Mouse (Mus musculus): ENCODE results near the gene Igdcc4.

Igdcc4 gene

DNA sequence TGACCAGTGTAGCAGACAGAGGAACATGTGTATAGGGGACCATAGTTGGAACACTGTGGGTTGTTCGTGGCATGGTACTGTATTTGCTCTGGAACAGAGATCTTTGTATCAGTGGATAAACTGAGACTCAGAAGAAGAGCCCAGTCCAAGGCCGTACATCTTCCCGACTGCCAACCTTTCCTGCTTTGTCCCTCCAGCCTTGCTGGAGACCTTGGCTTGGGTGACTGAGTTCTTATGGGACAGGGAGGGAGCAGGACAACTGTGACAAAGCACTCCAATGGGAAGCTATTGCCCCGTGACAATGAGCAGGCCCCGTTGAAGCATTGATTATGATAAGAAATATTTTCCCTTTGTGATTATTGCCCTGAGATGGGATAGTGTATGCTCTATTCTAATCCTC lies 10.4 kb downstream of the Igdcc4 start:
- no peak for DNase-seq (ENCODE audit: low spot score)

DNA sequence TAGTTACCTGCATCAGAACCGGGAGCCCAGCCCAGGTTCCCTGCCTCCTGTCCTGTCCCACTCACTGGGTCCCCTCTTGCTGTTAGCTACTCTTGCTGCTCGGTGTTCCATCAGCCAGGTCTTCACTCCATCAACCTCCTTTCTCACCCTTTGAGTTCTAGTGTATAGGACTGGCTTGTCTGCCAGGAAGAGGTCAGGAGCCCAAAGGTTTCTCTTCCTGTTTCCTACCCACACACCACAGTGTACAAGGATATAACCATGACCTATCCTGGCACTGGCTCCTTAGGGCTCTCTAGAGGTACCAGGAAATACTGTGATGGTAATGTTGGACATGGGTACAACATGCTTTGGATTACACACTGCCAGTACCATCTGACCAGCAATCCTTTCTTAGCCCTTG lies 12.4 kb downstream of the Igdcc4 start:
- DNase-seq (ENCODE audit: low spot score), result no peak

DNA sequence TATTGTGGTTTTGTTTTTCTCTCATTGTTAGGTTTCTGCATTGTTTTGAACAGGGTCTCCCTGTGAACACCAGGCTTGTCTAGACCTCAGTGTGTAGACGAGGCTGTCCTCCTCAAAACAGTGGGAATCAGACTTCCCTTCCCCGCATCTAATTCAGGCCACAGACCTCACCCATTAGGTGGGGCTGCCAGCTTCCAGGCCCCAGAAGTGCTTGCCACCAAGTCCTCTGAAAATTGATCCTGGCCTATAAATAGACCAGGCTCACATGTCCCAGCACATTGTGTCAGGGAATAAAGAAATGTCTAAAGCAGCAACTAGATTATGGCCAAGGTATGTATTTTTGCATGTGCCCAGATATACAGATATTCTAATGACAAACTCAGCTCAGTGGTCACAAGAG lies 14.6 kb downstream of the Igdcc4 start:
- DNase-seq (ENCODE audit: low spot score), result no peak

DNA sequence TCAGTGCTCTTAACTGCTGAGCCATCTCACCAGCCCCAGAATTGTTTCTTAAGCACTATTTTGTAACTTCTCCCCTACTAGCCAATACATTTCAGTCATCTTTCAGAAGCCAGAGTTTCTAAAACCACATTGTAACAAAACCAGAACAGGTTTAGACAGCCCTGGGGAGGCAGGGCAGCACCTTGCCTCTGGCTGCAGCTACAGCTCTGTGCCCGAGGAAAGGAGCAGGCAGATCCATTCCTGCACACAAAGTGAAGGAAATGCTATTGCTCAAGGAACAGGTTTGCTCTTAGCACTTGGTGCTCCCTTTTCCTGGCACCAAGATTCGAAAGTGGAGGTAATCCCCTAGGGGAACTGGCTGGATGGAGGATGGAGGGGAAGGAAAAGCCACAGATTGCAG lies 16.2 kb downstream of the Igdcc4 start:
- DNase-seq (ENCODE audit: low spot score), result no peak

DNA sequence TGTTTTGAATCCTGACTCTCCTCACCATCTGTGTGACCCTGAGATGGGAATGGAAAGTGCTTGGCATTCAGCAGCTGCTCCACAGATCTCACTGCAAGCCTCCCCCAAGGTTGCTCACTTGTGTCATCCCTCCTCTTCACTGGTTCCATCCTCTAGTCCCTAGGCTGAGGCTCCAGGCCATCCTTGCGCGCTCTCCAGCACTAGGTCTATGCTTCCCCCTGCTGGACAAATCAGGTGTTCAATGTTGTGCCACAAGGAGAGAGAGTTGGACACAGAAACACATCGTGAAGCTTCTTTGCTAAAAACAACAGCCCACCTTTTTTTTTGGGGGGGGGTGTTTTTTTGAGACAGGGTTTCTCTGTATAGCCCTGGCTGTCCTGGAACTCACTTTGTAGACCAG lies 19.6 kb downstream of the Igdcc4 start:
- DNase-seq (ENCODE audit: low spot score), result peak; percentile 65

DNA sequence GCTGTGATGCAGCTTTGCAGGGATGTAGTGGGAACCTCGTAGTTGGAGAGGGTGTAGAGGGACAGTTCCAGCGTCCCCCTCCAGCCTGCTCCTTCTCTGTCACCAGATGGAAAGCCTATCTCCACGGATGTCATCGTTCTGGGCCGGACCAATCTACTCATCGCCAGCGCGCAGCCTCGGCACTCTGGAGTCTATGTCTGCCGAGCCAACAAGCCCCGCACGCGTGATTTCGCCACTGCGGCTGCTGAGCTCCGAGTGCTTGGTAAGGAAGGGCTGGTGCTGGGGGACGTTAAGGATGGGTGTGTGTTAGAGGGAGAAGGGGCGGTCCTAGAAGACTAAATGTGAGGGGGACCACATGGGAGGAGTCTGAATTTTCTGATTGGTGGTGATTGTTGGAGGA lies 21.3 kb downstream of the Igdcc4 start:
- DNase-seq (ENCODE audit: low spot score), result peak; percentile 46

DNA sequence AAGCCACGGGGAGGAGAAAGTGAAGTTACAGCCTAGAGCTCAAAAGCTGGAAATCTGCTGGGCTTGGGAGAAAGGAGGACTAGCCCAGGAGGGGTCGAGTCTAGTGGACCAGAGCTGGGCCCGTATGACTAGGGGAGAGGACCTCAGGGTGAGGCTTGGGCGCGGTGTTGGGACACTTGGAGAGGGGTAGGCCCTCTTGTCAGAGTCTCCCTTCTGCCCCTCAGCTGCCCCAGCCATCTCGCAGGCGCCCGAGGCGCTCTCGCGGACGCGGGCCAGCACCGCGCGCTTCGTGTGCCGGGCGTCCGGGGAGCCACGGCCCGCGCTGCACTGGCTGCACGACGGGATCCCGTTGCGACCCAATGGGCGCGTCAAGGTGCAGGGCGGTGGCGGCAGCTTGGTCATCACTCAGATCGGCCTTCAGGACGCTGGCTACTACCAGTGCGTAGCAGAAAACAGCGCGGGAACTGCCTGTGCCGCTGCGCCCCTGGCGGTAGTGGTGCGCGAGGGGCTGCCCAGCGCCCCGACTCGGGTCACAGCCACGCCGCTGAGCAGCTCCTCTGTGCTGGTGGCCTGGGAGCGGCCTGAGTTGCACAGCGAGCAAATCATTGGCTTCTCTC lies 22.4 kb downstream of the Igdcc4 start:
- no peak for DNase-seq (ENCODE audit: low spot score)

DNA sequence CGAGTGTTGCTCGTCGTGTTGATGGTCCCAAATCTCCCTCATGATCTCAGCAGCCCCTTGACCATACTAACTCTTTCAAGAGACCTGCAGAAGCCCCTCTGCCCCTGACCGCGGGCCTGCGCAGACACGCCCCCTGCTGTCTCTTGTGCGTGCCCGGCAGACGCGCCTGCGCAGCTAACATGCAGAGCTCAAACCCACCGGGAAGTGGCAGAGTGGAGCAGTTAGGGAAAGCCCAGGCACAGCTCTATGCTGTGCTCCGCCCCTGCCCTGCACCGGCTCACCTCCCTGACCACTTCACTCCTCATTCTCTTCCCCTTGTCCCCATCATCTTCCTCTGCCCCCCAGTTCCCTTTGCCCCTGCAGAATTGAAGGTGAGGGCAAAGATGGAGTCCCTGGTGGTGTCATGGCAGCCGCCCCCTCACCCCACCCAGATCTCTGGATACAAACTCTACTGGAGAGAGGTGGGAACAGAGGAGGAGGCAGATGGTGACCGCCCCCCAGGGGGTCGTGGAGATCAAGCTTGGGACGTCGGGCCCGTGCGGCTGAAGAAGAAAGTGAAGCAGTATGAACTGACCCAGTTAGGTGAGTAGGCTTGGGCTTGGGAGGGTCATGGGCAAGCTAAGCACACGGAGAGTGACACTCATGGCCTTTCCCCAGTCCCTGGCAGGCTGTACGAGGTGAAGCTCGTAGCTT lies 27.0 kb downstream of the Igdcc4 start:
- DNase-seq (ENCODE audit: low spot score), result no peak

DNA sequence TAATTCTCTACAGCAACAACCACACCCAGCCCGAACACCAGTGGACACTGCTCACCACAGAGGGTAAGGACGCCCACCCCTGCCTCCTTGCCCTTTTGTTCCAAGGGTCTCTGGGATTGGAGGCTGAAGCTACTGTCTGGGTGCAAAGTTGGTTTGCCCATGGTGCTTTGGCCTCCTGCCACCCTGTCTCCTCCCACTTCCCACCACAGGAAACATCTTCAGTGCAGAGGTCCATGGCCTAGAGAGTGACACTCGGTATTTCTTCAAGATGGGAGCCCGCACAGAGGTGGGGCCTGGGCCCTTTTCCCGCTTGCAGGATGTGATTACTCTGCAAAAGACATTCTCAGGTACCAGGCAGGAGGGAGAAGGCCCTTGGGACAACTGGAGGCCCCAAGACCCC lies 30.4 kb downstream of the Igdcc4 start:
- no peak for DNase-seq (ENCODE audit: low spot score)

DNA sequence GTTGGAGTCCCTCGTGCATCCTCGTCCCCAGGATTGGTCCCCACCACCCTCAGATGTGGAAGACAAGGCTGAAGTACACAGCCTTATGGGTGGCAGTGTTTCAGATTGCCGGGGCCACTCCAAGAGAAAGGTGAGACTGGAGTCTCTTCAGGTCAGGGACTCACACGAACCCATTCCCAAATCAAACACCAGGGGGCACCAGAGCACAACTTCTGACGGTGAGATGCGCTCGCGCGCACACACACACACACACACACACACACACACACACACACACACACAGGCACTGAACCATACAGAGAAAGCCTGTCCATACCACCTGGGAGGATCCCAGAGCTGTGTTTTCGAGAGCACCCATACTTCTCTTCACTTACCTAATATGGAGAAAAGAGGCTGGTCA lies 32.5 kb downstream of the Igdcc4 start:
- peak; percentile 56 for DNase-seq (ENCODE audit: low spot score)

DNA sequence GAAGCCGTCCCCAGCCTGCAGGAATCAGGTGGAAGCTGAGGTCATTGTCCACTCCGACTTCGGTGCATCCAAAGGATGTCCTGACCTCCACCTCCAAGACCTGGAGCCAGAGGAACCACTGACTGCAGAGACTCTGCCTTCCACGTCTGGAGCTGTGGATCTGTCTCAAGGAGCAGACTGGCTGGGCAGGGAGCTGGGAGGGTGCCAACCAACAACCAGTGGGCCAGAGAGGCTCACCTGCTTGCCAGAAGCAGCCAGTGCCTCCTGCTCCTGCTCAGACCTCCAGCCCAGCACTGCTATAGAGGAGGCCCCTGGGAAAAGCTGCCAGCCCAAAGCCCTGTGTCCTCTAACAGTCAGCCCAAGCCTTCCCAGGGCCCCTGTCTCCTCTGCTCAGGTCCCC lies 33.8 kb downstream of the Igdcc4 start:
- no peak for DNase-seq (ENCODE audit: low spot score)

DNA sequence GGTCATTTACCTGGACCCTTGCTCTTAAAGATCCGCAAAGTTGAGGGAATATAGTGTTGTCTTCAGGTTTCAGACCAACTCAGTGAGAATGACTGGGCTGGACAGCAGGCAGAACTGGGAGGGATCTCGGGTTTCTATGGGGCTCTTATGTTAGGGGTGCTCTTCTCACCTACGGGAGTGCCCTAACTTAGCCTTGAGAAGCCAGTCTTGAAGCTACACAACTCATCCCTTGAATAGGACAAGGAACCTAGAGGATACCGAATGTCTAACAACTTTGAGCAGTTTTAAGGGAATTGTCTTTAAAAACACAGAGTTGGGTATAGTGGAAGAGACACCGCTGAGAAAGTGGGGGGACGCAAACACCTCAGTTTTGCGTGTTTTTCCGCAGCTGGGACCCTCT lies 39.2 kb downstream of the Igdcc4 start:
- no peak for DNase-seq (ENCODE audit: low spot score)

DNA sequence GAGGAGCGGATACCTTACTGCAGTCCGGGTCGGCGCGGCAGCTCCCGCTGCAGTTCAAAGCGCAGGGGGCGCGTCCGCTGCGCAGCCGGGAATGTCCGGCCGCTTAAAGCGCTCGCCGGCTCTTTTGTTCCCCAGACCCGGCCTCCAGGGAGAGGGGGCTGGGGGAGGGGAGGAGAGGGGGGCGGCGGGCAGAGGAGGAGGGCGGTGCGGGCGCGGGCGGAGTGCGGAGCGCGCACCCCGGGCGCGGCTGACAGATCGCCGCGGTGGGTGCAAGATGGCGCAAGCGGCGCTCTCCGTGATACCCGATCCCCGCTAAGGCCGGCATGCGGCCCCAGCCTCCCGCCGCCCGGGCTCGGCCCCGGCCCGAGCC lies 39.6 kb downstream of the Igdcc4 start, which contains the start of gene Igdcc3:
Igdcc3 (plus strand) TSS at position 254 of the 370 bp plus-strand sequence.
- no peak for DNase-seq (ENCODE audit: low spot score)

DNA sequence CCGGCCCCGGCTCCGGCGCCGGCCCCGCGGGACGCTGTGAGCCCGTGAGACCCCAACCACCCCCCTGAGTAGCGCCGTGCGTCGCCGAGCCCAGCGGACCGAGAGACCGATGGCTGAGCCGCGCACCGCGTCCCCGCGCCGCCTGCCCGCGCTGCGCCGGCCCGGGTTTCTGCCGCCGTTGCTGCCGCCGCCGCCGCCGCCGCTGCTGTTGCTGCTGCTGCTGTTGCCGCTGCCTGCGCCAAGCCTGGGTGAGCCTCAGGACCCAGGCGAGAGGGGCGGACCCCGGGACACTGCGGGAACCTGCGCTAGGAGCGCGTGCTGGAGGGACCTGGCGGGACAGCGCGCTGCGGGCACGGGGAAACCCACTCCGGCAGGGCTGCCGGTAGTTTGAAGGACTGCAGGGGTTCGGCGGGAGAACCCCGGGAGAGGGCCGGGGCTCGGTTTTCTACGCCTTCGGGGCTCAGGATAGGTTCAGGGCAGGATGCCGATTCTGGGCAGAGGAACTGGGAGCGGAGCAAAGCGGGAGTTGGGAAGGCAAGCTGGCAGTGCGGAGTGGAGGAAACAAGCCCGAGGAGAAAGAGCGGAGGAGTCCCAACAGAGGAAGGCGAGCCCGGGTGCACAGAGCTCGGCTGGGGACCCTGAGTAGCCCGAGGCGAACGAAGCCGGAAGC lies 40.2 kb downstream of the Igdcc4 start:
- no peak for DNase-seq (ENCODE audit: low spot score)

DNA sequence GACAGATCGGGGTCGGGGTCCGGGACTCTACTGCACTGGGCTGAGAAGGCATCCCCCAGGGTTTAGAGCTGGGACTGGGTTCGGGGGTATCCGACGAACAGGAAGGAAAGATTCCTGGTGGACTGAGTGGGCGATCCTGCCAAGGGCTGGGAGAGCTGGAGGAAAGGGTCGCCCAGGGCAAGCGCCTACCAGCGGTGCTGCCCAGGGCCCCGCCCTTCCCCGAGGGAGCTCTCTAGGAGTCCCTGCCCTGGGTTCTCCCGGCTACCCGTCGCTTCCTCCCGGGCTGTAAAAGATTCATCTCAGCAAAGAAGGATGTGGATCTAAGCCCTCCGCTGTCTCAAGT lies 40.7 kb downstream of the Igdcc4 start:
- DNase-seq (ENCODE audit: low spot score), result no peak

DNA sequence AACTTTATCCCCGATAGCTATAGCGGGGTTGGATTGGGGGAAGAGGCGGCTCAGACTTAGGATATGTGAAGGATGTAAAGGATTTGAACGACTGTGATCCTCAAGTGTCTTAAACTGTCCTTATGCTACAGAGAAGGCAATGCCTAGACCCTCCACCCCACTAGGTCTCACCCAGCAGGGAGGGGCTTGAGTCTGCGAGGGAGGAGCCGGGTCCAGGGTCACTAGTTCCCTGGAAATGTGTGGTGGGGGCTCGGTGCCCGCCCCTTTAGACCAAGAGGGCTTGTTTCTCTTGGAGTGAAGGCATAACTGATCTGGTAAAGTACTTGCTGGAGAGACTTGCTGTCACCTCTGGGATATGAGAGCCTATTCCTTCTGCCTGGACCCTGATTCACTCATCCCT lies 41.1 kb downstream of the Igdcc4 start:
- no peak for DNase-seq (ENCODE audit: low spot score)

DNA sequence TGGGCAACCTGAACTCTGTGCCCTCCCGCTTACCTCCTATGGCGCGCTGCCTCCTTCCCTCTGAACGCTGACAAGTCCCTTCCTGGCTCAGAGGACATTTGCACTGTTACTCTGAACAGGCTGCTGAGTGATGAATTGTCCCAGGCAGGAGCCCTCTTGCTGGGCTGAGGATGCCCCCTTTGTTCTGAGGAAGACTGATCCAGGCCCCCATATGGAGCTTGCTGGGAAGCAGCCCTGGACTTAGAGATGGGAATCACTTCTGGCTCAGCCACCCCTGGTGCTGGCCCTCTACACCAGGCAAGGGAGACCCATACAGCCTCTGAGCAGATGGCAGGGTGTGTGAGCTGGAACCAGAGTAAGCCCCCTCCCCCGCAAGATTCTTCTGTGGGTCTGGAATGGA lies 44.7 kb downstream of the Igdcc4 start:
- no peak for DNase-seq (ENCODE audit: low spot score)

DNA sequence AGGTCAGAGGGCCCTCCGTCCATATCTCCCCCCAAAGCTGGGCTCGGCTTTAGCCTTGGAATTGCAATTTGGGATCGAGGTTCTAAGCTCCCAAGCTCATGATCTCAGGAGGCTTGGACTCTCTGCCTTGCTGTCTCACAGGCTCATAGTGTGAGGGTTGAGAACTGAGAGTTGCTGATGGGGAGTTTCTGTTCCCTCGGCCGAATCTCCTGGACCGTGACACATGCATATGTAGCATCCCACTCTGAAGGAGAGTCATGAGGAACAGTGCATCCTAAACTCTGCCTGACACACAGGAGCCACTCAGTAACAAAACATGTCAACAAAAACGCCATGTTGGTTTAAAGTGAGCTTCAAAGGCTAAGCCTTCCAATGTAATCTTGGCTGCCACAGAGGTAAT lies 47.2 kb downstream of the Igdcc4 start:
- no peak for DNase-seq (ENCODE audit: low spot score)

DNA sequence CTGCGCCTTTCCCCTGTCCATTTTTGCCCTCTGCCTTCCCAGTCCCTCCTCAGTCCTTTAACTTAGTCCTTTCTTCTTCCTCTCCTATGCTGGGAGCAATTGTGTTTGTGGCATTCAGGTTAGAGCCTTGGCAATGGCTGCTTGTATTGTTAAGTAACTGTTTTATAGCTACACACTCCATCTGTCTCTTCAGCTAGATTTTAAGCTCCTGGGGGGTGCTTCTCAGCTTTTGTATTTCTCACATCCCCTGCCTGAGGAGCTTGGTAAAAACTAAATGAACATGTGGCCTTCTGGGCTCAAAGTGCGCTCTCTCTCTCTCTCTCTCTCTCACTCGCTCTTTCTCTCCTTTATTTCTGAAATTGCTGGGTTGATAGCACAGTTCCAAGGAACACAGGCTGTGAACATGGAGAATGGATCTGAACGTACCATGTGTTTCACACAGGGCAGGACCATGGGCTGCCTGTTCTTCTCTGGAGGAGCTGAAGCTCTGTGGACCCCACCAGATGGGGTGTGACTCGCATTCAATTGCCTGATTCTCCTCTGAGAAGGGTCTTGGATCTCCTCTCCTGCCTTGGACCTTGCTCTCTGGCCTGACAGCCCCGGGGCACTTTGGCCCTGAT lies 51.5 kb downstream of the Igdcc4 start:
- DNase-seq (ENCODE audit: low spot score), result no peak

DNA sequence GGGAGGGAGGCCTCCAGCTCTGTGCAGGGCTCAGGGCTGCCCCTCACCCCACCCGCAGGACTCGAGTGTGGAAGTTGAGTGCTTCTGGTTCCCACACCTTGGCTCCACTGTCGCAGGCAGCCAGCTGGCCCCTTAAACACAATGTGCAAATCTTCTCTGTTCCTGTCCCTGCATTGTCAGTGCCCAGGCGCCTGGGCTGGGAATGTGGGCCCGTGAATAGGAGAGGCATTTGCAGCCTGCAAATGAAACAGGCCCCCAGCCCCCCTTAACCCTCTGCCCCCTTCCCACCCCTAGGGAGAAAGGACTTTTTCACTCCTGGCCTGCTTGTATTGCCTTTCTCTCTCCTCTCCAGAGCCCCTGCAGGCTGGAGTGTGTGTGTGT lies 52.0 kb downstream of the Igdcc4 start:
- DNase-seq (ENCODE audit: low spot score), result no peak

DNA sequence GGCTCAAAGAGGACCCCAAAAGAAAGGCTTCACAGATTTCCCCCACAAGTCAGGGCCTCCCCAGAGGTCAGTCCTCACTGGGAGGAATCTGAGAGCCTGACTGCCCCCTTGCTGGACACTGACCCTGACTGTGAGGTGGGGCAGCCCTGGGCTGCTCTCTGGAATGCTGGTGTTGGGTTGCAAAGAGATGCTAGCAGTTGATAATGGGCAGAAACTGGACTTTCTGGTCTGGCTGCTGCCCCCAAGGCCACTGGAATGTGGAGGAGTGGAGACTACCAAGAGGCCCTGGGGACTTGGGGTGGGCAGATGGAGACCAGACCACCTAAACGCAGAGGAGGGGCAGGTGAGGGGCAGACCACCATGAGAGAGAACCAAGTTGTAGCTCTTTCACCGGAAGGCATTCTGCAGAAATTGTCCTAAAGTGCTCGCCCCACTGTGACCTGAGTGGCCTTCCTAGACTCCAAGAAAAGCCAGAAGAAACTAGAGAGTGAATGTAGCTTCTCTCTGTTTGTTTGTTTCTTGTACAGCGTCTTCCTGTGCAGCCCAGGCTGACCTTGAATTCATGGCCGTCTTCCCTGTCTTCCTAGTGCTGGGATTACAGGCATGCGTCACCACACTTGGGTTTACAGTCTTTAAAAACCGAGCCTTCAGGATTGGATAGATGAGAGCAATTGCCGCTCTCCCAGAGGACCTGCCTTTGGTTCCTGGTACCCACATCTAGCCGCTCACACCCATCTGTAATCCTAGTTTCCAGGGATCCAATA lies 53.6 kb downstream of the Igdcc4 start:
- DNase-seq (ENCODE audit: low spot score), result no peak

DNA sequence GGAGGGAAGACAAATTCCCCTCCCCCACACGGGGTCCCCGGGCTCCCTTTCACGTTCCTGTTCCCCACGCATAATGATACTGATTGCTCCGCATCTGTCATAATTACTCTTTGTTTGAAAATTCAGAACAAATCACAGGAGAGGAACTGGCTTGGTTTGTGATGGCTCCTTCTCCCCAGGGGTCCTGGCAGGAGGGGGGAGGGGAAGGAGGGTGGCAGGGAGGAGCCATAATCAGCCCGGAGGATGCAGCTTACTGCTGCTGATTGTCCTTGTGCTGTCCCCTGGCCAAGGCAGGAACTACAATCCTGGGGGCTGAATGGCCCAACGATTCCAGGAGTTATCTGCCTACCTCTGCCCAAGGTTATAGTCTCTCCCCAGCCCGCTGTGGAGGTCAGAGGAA lies 55.3 kb downstream of the Igdcc4 start:
- no peak for DNase-seq (ENCODE audit: low spot score)

DNA sequence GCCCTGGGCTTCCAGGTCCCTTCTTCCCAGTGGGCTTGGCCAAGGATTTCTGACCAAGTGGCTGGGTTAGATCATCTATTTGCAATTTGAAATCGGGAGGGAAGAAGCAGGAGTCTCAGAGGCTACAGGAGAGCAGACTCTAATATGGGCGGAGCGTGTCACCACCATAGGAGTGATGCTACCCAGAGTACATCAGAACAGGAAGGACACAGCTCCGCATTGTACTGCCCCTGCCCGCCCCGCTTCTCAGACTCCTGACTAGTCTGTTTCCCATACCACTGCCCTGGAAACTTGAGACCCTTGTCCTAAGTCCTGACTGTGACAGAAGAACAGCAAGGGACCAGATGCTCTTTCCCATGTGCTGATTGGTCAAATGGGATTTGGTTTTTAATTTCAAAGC lies 56.3 kb downstream of the Igdcc4 start:
- DNase-seq (ENCODE audit: low spot score), result no peak

Measured in layer of hippocampus, adult 9-10 months (tissue).